Mouse (Mus musculus) heart, postnatal 0 days (tissue): ENCODE results near the gene Gfi1b. TPM values are rescaled to one million over a fixed set of nuclear protein-coding genes. Genes with fewer than 3 reads are reported as not detected.

ENCODE experiments used
- ATAC-seq: fragments of 200-750 bp; cut with Nextera tagmentation; 2 replicates; pipeline ENCODE4 v1.8.0; 2017; ENCODE audit warnings: low read depth, moderate number of reproducible peaks, moderate library complexity; ENCODE audit not compliant: insufficient read depth
- DNase-seq: peaks from one replicate; pipeline ENCODE4 v3.0.0-alpha.2; 2016; ENCODE audit warnings: low spot score
- H3K27ac ChIP-seq: fragments of 300-500 bp; sonication (generic); 2 replicates; pipeline ENCODE4 v1.5.1; 2014; ENCODE audit warnings: low read depth, mild to moderate bottlenecking
- H3K27me3 ChIP-seq: fragments of 300-500 bp; sonication (generic); 2 replicates; pipeline ENCODE4 v1.6.1; 2014; ENCODE audit warnings: low read length, mixed read lengths; ENCODE audit not compliant: control insufficient read depth, insufficient read depth
- H3K36me3 ChIP-seq: fragments of 300-500 bp; sonication (generic); replicated peaks from 2 replicates; pipeline ENCODE4 v1.6.1; 2014; ENCODE audit warnings: low read length, mixed read lengths; ENCODE audit not compliant: control insufficient read depth, insufficient read depth
- H3K4me1 ChIP-seq: fragments of 300-500 bp; sonication (generic); 2 replicates; pipeline ENCODE4 v1.6.1; 2014; ENCODE audit warnings: antibody characterized with exemption; ENCODE audit not compliant: control insufficient read depth, insufficient read depth
- H3K4me2 ChIP-seq: fragments of 300-500 bp; sonication (generic); 2 replicates; pipeline ENCODE4 v1.6.1; 2014; ENCODE audit warnings: low read depth, mild to moderate bottlenecking, low read length, moderate library complexity
- H3K4me3 ChIP-seq: fragments of 300-500 bp; sonication (generic); 2 replicates; pipeline ENCODE4 v1.5.1; 2014; ENCODE audit warnings: low read depth, low read length
- H3K9ac ChIP-seq: fragments of 300-500 bp; sonication (generic); replicated peaks from 2 replicates; pipeline ENCODE4 v1.6.1; 2014; ENCODE audit warnings: low read depth, low read length, mixed read lengths
- H3K9me3 ChIP-seq: fragments of 300-500 bp; sonication (generic); replicated peaks from 2 replicates; pipeline ENCODE4 v1.6.1; 2016; ENCODE audit warnings: low read length; ENCODE audit not compliant: control insufficient read depth
- CTCF ChIP-seq: IDR thresholded peaks from 2 replicates; pipeline ENCODE4 v1.5.1; 2016; ENCODE audit warnings: antibody characterized with exemption, control low read depth, low read depth
- EP300 ChIP-seq: IDR thresholded peaks from 2 replicates; pipeline ENCODE4 v1.6.1; 2016; ENCODE audit warnings: antibody characterized with exemption, low read depth
- WGBS: fragments of 180-500 bp; shearing (Covaris S2); extraction: QIAGEN DNeasy Blood & Tissue Kit; methylation state at CpG from one replicate; pipeline ENCODE4 v1.1.7; 2014; 5-methylcytosine and 5-hydroxymethylcytosine counted together
- polyA plus RNA-seq: library from polyadenylated mRNA; unstranded; fragments of >200 nt; fragmentation: Nextera tagmentation; extraction: Ambion mirVana; gene quantifications from 2 replicates; pipeline ENCODE4 v1.2.1, GENCODE M21; 2015
- total RNA-seq: library from RNA; depleted of rRNA; stranded (reverse); fragments of >200 nt; gene quantifications from 2 replicates; pipeline ENCODE4 v1.2.3, GENCODE M21; 2014; ENCODE audit warnings: low replicate concordance

Gfi1b gene
- total and polyA plus RNA-seq, 2 experiments from 2014 or later = 0.23 TPM; not detected in 1

- WGBS = 89% methylated on average over 7 of the region's 7 CpGs
- no peaks in the 10 kb centered on the region for H3K9me3 ChIP-seq
- no peak overlapping the region for H3K27ac ChIP-seq
- no peak overlapping the region for H3K4me2 ChIP-seq
- H3K36me3 ChIP-seq = no peaks in the 10 kb centered on the region
- H3K4me1 ChIP-seq = no peaks in the 10 kb centered on the region
- peaks cover 6% of the 10 kb centered on the region for H3K27me3 ChIP-seq
- ATAC-seq (no peak), DNase-seq (no peak)
- H3K9ac ChIP-seq = no peak overlapping the region
- TF ChIP-seq CTCF (no peak), EP300 (no peak)
- H3K4me3 ChIP-seq = no peak overlapping the region
Observed at GRCm38 (mm10) chr2:28596998-28597397, 24.8 kb downstream of the Gfi1b start.

- no peaks in the 10 kb centered on the region for H3K4me1 ChIP-seq
- no peak overlapping the region for H3K27ac ChIP-seq
- no peak for ATAC-seq
- H3K9me3 ChIP-seq = no peaks in the 10 kb centered on the region
- no peak for DNase-seq
- H3K9ac ChIP-seq = no peak overlapping the region
- no peaks in the 10 kb centered on the region for H3K36me3 ChIP-seq
- 70% methylated on average over 7 of the region's 7 CpGs for WGBS
- peaks cover 6% of the 10 kb centered on the region for H3K27me3 ChIP-seq
- no peak overlapping the region for H3K4me2 ChIP-seq
- TF ChIP-seq CTCF (no peak), EP300 (no peak)
- no peak overlapping the region for H3K4me3 ChIP-seq
Observed at GRCm38 (mm10) chr2:28596021-28596420, 25.8 kb downstream of the Gfi1b start.

GRCm38 (mm10) chr2:28592809-28593208 is 29.0 kb downstream of the Gfi1b start:
- Histone ChIP-seq H3K9me3 (no peaks in the 10 kb centered on the region), H3K4me2 (peak overlapping the region; percentile 22; the same call in 1 of the 2 replicates), H3K36me3 (no peaks in the 10 kb centered on the region), H3K27me3 (peaks cover 6% of the 10 kb centered on the region), H3K9ac (no peak overlapping the region), H3K4me1 (no peaks in the 10 kb centered on the region), H3K4me3 (no peak overlapping the region), H3K27ac (no peak overlapping the region)
- WGBS = 6% methylated on average over 15 of the region's 15 CpGs
- peak; percentile 33 for DNase-seq
- ATAC-seq = peak; percentile 67; the same call in 1 of the 2 replicates
- TF ChIP-seq CTCF (peak; percentile 89), EP300 (no peak)

GRCm38 (mm10) chr2:28591479-28591878 is 30.3 kb downstream of the Gfi1b start:
- H3K9ac ChIP-seq = no peak overlapping the region
- no peak overlapping the region for H3K4me2 ChIP-seq
- H3K36me3 ChIP-seq = no peaks in the 10 kb centered on the region
- WGBS = 64% methylated on average over 2 of the region's 2 CpGs
- TF ChIP-seq EP300 (no peak), CTCF (no peak)
- H3K27ac ChIP-seq = no peak overlapping the region
- H3K4me3 ChIP-seq = no peak overlapping the region
- no peak for DNase-seq
- no peak for ATAC-seq
- H3K4me1 ChIP-seq = no peaks in the 10 kb centered on the region
- no peaks in the 10 kb centered on the region for H3K9me3 ChIP-seq
- H3K27me3 ChIP-seq = peaks cover 6% of the 10 kb centered on the region

GRCm38 (mm10) chr2:28588574-28588973 is 33.2 kb downstream of the Gfi1b start:
- Histone ChIP-seq H3K36me3 (no peaks in the 10 kb centered on the region), H3K4me2 (no peak overlapping the region), H3K4me1 (no peaks in the 10 kb centered on the region), H3K27me3 (peaks cover 2% of the 10 kb centered on the region), H3K9ac (no peak overlapping the region), H3K4me3 (no peak overlapping the region), H3K9me3 (no peaks in the 10 kb centered on the region), H3K27ac (no peak overlapping the region)
- DNase-seq = no peak
- 41% methylated on average over 1 of the region's 1 CpGs for WGBS
- ATAC-seq = no peak
- TF ChIP-seq CTCF (no peak), EP300 (no peak)

- H3K27me3 ChIP-seq = no peaks in the 10 kb centered on the region
- no peaks in the 10 kb centered on the region for H3K36me3 ChIP-seq
- no peak overlapping the region for H3K4me3 ChIP-seq
- DNase-seq (no peak), ATAC-seq (no peak)
- WGBS = 42% methylated on average over 2 of the region's 2 CpGs
- no peak overlapping the region for H3K4me2 ChIP-seq
- no peak overlapping the region for H3K27ac ChIP-seq
- TF ChIP-seq CTCF (no peak), EP300 (no peak)
- no peak overlapping the region for H3K9ac ChIP-seq
- H3K4me1 ChIP-seq = peaks cover 5% of the 10 kb centered on the region; the same call in 1 of the 2 replicates
- H3K9me3 ChIP-seq = no peaks in the 10 kb centered on the region
Observed at GRCm38 (mm10) chr2:28585730-28586129, 36.1 kb downstream of the Gfi1b start.
